In the genomic region with DNA sequence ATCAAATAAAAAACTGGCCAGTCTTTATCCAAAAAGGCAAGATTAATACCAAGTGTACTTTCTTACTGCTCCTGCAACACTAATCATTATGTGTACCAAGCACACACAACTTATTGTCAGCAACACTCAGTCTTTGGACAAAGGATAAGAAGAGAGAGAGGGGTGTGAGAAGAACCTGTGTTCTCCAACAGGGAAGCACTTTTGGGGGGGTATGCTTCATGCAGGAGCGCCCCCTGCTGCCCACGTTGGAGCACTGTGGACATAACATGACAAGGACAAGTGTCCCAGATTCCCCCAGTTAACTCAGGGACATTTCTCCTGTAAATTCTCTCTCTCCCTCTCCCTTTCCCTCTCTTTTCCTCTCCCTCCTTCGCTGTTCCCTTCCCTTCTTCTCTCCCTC, we compare ENCODE assay signal across 9 mouse cellular contexts. TPM values are rescaled to one million over a fixed set of nuclear protein-coding genes. Genes with fewer than 3 reads are reported as not detected.
DNase-seq lines count a peak whose midpoint lies in the region; ATAC-seq and TF ChIP-seq lines count a peak whose summit lies in the region.
"Had no signal": no experiment of that assay in that cellular context is flagged by ENCODE, and none has a peak within 500 bp of the region (broad histone marks: within the 10 kb centered on the region; RNA-seq: fewer than 3 reads in every experiment).

No protein-coding gene starts in this region.

- no peaks in the 10 kb centered on the region for H3K4me1 ChIP-seq in kidney, postnatal 0 days (replicated peaks; ENCODE audit: insufficient read depth, low read length)
- H3K4me1 ChIP-seq in ES-E14 (ENCODE audit: control insufficient read depth in 2 of 2, insufficient read depth in 2 of 2, low read length in 2 of 2, poor library complexity in 1 of 2), result no peaks in the 10 kb centered on the region; a peak in 1 of 4 replicates

- no peak overlapping the region for H3K9ac ChIP-seq in kidney, postnatal 0 days (ENCODE audit: low read depth, low read length)
- no peak overlapping the region for H3K9ac ChIP-seq in ES-E14 (ENCODE audit: insufficient read depth, low read depth, low read length, poor library complexity, severe bottlenecking)
- H3K9ac ChIP-seq: embryonic facial prominence, embryonic 15.5 days had no signal

- H3K4me3 ChIP-seq in kidney, postnatal 0 days (replicated peaks; ENCODE audit: low read depth, low read length), result no peak overlapping the region
- H3K4me3 ChIP-seq in ES-E14 (ENCODE audit: insufficient read depth in 1 of 2, low read depth in 1 of 2, low read length in 2 of 2, poor library complexity in 1 of 2, severe bottlenecking in 1 of 2), result no peak overlapping the region
- H3K4me3 ChIP-seq: embryonic facial prominence, embryonic 15.5 days had no signal

- ATAC-seq in kidney, postnatal 0 days (replicated peaks; ENCODE audit: low FRiP score, low read depth), result no peak
- 0 out of 2 replicates have a peak, but pooled peaks have one; percentile 26 for ATAC-seq in frontal cortex, adult (ENCODE audit: low TSS enrichment)

- H3K27ac ChIP-seq in kidney, postnatal 0 days, result no peak overlapping the region
- H3K27ac ChIP-seq in ES-E14 (ENCODE audit: insufficient read depth, low read depth, low read length, poor library complexity, severe bottlenecking), result no peak overlapping the region
- H3K27ac ChIP-seq: embryonic facial prominence, embryonic 15.5 days had no signal

- in situ Hi-C loops in ES-E14 (cut with MboI; ENCODE audit: low sequenced_read_pairs in 2 of 2, unreplicated experiment in 2 of 2), result no loop called here

- peak; percentile 73 for TF ChIP-seq CTCF in kidney, postnatal 0 days (IDR thresholded peaks at IDR 0.05; ENCODE audit: low read depth)

- intact Hi-C loops in left cerebral cortex, postnatal 36 days (cut with DNase I), result loop anchor here (10.0 kb wide), 4 partner anchors 112 to 1648 kb away; no protein-coding TSS in a partner anchor

- DNase-seq in kidney, postnatal 0 days (ENCODE audit: low spot score), result peak; percentile 41
- DNase-seq in kidney, adult 8-10 months, result no peak
- DNase-seq in ES-E14 (ENCODE audit: low read depth, low spot score), result peak; percentile 40
- DNase-seq in c-Kit-positive CD71-positive TER-119-negative erythroid progenitor cells, embryonic 14.5 days (ENCODE audit: low read depth), result peak; percentile 0
- peak; percentile 44 to 51 for DNase-seq in left cerebral cortex, postnatal 36 days (ENCODE audit: low spot score in 2 of 2)
- DNase-seq in right cerebral cortex, postnatal 25 days, result peak; percentile 44
- DNase-seq in thymus, postnatal 25 days, result no peak

- no peak overlapping the region for H3K4me2 ChIP-seq in kidney, postnatal 0 days (ENCODE audit: low read length)
- H3K4me2 ChIP-seq: embryonic facial prominence, embryonic 15.5 days had no signal

- H3K36me3 ChIP-seq in kidney, postnatal 0 days (ENCODE audit: insufficient read depth, low read length), result no peaks in the 10 kb centered on the region
- H3K36me3 ChIP-seq in ES-E14 (ENCODE audit: control insufficient read depth, insufficient read depth, low read length, poor library complexity, severe bottlenecking), result no peaks in the 10 kb centered on the region
- H3K36me3 ChIP-seq: embryonic facial prominence, embryonic 15.5 days had no signal

- no peaks in the 10 kb centered on the region for H3K9me3 ChIP-seq in kidney, postnatal 0 days (replicated peaks; ENCODE audit: low read length)
- no peaks in the 10 kb centered on the region for H3K9me3 ChIP-seq in ES-E14 (ENCODE audit: control insufficient read depth, insufficient read depth, low read depth, low read length)
- H3K9me3 ChIP-seq: embryonic facial prominence, embryonic 15.5 days had no signal

- 6% methylated on average over 3 of the region's 3 CpGs for WGBS in kidney, postnatal 0 days

- H3K27me3 ChIP-seq in kidney, postnatal 0 days (ENCODE audit: insufficient read depth, low read length), result no peaks in the 10 kb centered on the region

TF ChIP-seq in ES-E14, 5 proteins besides CTCF, POLR2A, EP300 and RAD21:
- TF ChIP-seq ZC3H11A (IDR thresholded peaks at IDR 0.05; ENCODE audit: borderline replicate concordance, low read depth, low read length) (peak; percentile 47; the same call in 1 of the 2 replicates), HCFC1 (IDR thresholded peaks at IDR 0.05; ENCODE audit: borderline replicate concordance, insufficient read depth, low read length) (no peak)

RNA-seq across cellular contexts. Expression of a gene that starts 3.7 kb away (rescaled TPM):
- 0.37 and 0.50 TPM in 2 replicates for polyA plus RNA-seq in kidney, postnatal 0 days (2015; fragmentation: Nextera tagmentation; extraction: Ambion mirVana)
- 0.05 and 0.13 TPM in 2 replicates for total RNA-seq in ES-E14 (2012; rRNA removed)
- total RNA-seq in left cerebral cortex, postnatal 36 days (2021), result 100 to 1,000 TPM; 187 to 190 TPM

Comparison
In these comparisons a context has a peak if more than half of its experiments do, and no peak if none do; other contexts are left out.
1. DNase-seq: peak in kidney, postnatal 0 days (single experiment), ES-E14 (single experiment), c-Kit-positive CD71-positive TER-119-negative erythroid progenitor cells, embryonic 14.5 days (single experiment), left cerebral cortex, postnatal 36 days (2 of 2) and right cerebral cortex, postnatal 25 days (single experiment); none in kidney, adult 8-10 months (0 of 2) and thymus, postnatal 25 days (single experiment).
2. RNA of a gene that starts 3.7 kb away (total RNA-seq): 187 to 190 TPM in left cerebral cortex, postnatal 36 days; 0.05 to 0.13 TPM in ES-E14; every median in the first group is over 100 times any median in the second.